Mouse (Mus musculus) spleen, postnatal 4 days (tissue): ENCODE data around the gene Galnt14.

Source experiments
- DNase-seq, 2 experiments: peaks; one replicate each; pipeline ENCODE4 v3.0.0; 2022; ENCODE audit warnings: low spot score in 2 of 2

Galnt14 gene

DNA sequence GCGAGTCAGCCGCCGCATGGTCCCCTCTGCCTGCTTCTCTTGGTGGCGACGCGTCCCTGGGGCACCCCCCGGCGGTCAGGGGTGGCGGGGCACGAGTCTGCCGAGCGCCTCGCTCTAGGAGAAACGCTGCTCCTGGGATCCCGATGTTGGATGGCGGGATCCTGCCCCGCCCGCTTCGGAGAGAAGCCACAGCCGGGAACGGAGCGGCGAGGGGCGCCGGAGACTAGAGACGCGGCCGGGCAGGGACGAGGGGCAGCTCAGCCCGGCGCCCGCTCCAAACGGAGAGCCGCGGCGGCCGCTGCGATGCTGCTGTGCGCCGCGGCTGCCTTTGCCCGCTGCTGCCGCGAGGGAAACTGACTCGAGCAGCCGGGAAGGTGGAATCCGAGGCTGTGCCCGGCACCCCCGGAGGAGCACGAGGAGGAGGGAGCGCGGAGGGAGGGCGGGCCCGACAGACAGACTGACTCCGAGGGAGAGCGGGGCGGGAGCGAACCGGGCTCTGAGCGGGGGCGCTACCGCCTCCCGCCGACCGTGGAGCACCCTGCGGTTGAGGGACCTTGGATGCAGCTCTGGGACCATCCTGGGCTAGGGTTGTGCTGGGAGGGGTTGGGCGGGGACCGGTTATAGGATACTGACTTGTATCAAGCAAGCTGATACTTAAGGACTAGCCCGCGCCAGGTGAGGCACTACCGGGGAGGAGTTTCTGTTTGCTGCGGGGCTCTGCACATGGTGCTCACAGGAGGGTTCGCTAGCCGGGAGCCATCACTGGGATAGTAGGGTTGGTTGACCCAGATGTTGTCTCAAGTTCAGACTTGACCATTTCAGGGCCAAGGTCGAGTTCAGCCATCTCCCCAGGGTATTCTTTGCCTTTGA is at the start of gene Galnt14:
TSS of gene Galnt14 (minus strand) at position 412 of the 870 bp plus-strand sequence.
- DNase-seq: peak; percentile 37 to 77

GRCm38 (mm10) chr17:73743681-73744311 is 33.5 kb upstream of the Galnt14 start:
- peak; percentile 46 to 76 for DNase-seq

DNA sequence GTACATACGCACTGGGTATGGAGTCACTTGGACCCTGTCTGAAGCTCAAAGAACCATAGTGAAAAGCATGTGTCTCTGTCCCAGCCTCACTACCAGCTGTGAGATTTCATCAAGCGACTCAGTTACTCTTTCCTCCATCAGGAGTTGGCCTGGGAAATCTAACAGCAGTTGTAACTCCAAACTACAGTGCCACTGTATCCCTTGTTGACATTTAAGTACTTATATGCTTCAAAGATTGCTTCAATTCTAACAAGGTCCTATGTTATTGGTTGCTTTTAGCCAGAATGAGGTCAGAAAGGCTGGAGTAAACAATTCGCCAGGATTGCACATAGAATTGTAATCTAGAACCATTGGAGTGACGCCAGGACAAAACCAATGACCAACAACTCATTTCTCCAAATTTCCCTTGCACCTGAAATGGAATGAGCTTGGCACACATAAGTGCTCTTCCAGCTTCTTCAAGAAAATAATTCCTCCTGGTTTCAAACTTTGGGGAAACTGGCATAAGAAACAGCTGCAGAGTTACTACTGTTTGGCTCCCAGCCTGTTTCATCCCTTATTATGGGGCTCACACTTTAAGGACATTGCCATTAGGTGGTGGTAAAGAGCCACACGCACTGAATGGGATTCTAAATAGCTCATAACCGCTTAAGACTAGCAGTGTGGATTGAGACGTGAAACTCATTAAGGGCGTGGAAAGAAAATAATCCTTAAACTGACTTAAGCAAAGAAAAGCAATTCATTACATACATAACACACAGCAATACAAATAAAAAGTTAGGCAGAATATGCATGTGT is 13.8 kb upstream of the Galnt14 start:
- no peak for DNase-seq

- no peak for DNase-seq
Measured at GRCm38 (mm10) chr17:73719021-73719748, 8.9 kb upstream of the Galnt14 start.

DNA sequence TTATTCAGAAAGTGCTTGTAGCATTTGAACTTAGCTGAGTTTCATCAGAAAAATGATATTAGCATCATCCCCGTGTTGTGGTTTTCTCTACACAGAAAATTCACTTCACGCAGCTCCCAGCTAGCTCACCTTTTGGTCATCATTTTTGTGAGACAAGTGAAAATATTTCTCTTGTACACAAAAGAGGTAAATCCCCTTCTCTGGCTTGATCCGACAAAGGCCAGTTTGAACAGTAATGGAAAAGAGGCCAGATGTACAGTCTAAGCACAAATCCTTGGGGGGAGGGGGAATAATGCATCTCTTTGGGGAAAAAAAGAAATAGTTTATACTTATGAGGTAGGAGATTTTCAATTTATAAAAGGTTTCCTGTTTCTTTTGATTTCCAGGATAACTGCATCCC is 6.4 kb upstream of the Galnt14 start:
- DNase-seq: no peak

- DNase-seq: no peak
Measured at GRCm38 (mm10) chr17:73714440-73715221, 4.4 kb upstream of the Galnt14 start.

DNA sequence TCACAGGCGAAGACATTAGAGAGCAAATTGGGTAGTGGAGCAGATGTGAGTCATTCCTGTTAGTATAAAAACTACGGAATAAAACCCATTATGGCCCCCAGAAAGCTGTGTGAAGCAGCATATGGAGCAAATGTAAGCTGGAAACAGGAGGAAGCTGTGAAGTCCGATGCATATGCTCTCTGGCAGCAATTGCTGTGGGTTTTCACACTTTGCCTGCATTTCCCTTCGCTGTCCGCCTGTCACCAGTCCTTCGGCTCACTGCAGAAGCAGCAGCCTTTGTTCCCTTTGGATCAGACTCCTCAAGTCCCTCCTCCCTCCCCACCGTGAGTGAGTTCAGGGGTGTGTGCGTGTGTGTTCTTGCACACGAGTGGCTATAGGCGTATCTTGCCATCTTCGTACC is 3.1 kb upstream of the Galnt14 start:
- no peak for DNase-seq

DNA sequence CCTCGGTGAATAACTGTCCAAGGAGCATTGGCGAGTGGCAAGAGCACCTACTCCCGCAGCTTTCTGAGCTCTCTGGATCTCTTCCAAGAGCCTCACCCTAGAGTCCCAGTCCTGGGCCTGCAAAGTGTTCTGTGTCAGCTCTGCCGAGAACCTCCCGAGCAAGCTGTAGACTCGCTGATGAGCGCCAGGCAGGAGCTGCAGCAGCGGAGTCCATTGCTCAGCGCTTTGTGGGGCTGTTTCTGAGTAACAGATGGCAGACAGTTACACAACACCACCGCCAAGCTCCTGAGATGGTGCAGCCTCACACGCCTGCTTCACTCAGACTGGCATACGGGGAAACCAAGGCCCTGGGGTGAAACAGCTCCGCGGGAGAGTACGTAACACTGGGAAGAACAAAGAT is 1.7 kb upstream of the Galnt14 start:
- no peak for DNase-seq

DNA sequence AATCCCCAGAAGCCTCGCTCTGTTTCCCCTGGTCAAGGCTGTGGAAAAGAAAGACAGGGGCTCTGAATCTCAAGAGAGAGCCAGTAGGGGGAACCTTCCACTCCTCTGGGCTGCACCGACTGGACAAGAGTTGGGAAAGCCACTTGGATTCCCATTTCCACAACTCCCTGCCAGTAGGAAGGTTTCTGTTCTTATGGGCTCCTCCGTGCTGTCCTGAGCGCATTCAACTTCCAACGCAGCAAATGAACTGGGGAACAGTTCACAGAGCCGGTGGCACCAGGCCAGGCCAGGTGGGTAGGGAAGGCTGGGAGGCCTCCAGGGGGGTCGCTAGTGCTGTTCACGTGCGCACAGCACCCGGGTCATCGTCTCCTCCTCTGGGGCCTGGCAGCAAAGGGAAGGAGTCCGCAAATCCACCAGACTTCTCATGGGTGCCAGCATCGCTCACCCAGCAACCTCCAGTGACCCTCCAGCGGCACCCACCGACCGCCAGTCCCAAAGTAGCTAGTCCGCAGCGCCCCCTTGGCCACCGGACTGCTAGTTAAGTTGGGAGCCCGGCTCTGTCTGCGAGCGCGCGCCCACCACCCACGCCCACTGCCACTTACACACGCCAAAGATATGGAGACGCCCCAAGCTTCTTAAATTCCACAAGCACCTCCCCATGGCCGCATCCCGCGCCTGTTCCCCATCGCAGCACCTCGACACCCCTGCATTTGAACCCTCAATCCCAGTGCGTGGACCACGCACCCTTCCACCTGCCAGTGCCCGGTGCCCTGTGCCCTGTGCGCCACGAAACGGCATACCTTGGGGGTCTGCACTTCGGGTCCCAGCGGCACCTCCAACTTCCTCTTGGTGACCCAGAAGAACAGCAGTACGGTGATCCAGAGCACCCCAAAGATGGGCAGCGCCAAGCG is 867 bp downstream of the Galnt14 start:
- peak; percentile 12 to 64 for DNase-seq

DNA sequence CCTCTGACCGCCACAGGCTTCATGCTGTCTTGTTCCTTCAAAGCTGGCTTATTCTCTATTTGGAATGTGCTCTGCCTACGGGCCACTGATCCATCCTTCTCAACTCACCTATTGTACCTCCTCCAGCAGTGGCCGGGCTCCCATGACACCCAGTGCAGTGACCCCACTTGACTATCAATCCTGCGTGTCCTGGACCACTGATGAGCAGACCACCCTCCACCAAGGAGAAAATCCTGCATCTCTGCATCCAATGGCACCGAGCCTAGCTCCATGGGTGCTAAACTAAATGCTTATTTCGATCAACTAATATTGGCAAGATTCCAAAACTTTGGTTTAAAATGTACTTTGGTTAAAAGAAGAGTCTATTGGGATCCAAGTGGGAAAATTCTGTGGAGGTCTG is 1.8 kb downstream of the Galnt14 start:
- DNase-seq: no peak

- no peak for DNase-seq
Measured at GRCm38 (mm10) chr17:73703571-73703970, 6.7 kb downstream of the Galnt14 start.

GRCm38 (mm10) chr17:73701016-73701415 is 9.2 kb downstream of the Galnt14 start:
- no peak for DNase-seq

GRCm38 (mm10) chr17:73699881-73700280 is 10.4 kb downstream of the Galnt14 start:
- no peak for DNase-seq

DNA sequence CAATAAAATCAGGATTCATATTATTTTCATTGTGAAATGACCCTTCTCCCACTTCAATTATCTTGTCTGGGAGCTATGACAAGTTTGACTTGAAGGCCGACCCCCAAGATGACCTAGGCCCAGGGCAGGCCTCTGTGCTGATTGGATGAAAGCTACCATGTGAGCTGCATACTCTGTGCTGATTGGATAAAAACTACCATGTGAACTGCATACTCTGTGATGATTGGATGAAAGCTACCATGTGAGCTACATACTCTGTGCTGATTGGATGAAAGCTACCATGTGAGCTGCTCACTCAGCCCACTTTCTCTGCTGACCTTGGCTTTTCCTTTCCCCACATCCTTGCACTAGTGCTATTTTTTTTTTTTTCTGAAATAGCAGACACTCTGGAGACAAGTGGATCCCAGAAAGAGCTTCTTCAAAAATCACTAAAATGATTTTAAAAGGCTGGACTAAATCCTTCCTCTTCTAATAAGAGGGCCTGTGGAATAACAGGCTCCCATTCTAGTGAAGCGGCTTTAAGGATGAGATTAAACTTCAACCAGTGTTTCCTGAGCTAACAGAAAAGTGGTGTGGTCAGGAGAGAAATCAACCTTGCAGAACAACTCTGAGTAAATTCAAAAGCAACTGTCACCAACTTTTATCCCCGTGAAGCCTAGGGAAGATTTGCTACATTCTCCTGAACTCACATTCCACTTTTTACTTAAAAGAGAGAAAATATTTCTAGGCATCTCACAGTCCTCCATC is 15.9 kb downstream of the Galnt14 start:
- no peak for DNase-seq

GRCm38 (mm10) chr17:73688261-73688660 is 22.0 kb downstream of the Galnt14 start:
- DNase-seq: no peak

DNA sequence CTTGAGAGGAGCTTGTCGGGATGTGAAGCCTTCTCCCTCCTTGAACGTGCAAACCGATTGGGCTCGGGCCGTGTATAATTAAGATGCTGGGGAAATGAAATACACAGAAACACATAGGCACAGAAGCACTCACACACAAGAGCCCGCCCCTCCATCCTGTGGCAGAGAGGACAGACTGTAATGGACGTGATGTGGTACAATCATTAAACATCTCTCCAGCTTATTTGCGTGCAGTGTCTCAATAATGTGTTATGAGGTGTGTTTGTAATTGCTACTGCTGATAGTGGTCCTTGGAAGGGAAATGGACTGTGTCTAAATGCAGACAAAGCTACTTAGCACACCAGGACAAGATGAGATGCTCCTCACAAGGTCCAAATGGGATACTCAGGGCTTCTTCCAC is 24.0 kb downstream of the Galnt14 start:
- DNase-seq: no peak

DNA sequence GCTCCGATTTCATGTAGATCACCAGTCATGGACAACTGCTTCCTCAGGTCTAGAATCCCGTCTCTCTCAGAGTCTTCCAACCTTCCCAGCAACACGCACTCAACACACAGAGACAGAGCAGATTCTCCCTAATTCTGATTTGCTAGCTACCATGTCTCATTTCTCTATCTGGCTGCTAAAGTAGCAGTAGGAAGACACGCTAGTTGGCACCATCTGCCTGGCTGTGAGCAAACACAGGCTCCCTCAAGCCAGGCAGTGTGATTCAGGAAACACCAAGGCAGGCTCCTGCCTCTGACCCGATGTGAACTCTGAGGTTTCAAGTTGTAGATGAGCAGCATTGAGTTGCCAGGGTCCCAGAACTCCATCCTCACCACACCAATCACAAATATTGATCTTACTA is 25.5 kb downstream of the Galnt14 start:
- DNase-seq: no peak

GRCm38 (mm10) chr17:73671921-73672320 is 38.3 kb downstream of the Galnt14 start:
- no peak for DNase-seq

DNA sequence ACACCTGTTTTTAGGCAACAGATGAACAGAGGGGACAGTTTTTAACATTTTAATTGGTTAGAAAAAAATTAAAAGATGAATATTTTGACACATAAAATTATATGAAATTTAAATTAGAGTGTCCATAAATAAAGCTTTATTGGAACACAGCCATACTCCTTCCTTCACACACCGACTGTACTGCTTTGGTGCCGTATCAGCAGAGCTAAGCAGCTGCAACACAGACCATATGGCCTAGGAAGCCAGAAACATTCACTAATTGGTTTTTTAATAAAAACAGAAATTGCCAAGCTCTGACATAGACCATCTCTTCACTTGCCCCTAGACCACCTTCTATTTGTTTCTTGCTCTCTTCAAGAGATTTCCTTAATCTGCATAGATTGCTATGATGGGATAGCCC is 40.2 kb downstream of the Galnt14 start:
- no peak for DNase-seq
